Mouse (Mus musculus) heart, postnatal 0 days (tissue): Measurements from ENCODE around the gene Pde4b.

Experiments used
- CTCF ChIP-seq: IDR thresholded peaks from 2 replicates; pipeline ENCODE4 v1.5.1; 2016; ENCODE audit warnings: antibody characterized with exemption, control low read depth, low read depth
- EP300 ChIP-seq: IDR thresholded peaks from 2 replicates; pipeline ENCODE4 v1.6.1; 2016; ENCODE audit warnings: antibody characterized with exemption, low read depth

DNA sequence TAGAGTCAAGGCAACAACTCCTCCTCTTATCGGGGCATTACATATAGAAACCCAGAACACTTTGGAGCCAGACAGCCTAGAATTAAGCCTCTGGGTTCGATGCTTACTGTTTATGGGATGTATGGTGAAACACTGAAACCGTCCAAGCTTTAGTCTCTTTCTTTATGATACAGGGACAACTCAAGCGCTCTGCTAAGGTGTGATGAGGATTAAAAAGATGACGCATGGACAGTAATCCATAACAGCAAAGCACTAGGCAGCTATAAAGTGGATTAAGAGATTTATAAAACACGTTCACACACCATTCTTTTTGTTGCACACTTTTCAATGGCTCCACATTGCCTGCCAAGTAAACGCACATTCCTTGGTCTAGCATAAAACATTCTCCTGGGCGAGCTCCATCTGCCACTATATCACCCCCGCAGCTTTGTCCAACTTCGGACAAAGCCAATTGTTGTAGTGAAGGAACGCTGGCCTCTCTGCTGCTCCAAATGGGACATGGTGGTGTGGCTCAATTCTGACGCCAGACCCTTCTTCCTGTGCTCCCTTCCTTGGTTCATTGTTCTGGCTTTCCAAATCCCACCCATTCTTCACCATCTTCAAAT is 473.4 kb downstream of the Pde4b start:
- TF ChIP-seq CTCF (no peak), EP300 (no peak)
